Mouse (Mus musculus) gastrocnemius, adult 18-20 months (tissue): Measurements from ENCODE around the gene Csf2rb. TPM values are rescaled to one million over a fixed set of nuclear protein-coding genes. Genes with fewer than 3 reads are reported as not detected.
"Not testable (repeated sequence)": the region's sequence is repeated elsewhere in the genome, so short reads cannot be mapped to it uniquely, and the experiment has no call there.

Experiments
- DNase-seq: peaks from one replicate; pipeline ENCODE4 v3.0.0; 2021; ENCODE audit warnings: low spot score
- long read RNA-seq, 2 experiments: library from polyadenylated mRNA; stranded (forward); transcript quantifications; one replicate each; pipeline ENCODE4 v2.0.0; 2021
- total RNA-seq, 2 experiments: library from RNA; stranded (reverse); gene quantifications; 2 replicates each; pipeline ENCODE4 v1.2.3; 2021

Gene Csf2rb
- 1 to 10 TPM; 1.6 to 1.7 TPM for total RNA-seq
- long read RNA-seq, experiment 1 = 0 reads
- long read RNA-seq, experiment 2 = 0 reads

- no peak for DNase-seq
Measured at GRCm38 (mm10) chr15:78325671-78326339, at the start of gene Csf2rb. Csf2rb (plus strand) TSS chr15:78325752.

- no peak for DNase-seq
Measured at GRCm38 (mm10) chr15:78278308-78278707, 47.2 kb upstream of the Csf2rb start.

GRCm38 (mm10) chr15:78287941-78288340 is 37.6 kb upstream of the Csf2rb start:
- DNase-seq = no peak

- DNase-seq = not testable (repeated sequence)
Measured at GRCm38 (mm10) chr15:78289775-78290174, 35.8 kb upstream of the Csf2rb start.

GRCm38 (mm10) chr15:78293228-78293627 is 32.3 kb upstream of the Csf2rb start:
- DNase-seq = not testable (repeated sequence)

GRCm38 (mm10) chr15:78293716-78294115 is 31.8 kb upstream of the Csf2rb start:
- DNase-seq = no peak

- DNase-seq = no peak
Measured at GRCm38 (mm10) chr15:78298558-78298957, 27.0 kb upstream of the Csf2rb start.

- no peak for DNase-seq
Measured at GRCm38 (mm10) chr15:78299641-78300040, 25.9 kb upstream of the Csf2rb start.

- no peak for DNase-seq
Measured at GRCm38 (mm10) chr15:78300773-78301172, 24.8 kb upstream of the Csf2rb start.

GRCm38 (mm10) chr15:78302718-78303117 is 22.8 kb upstream of the Csf2rb start:
- no peak for DNase-seq

GRCm38 (mm10) chr15:78303665-78304233 is 21.8 kb upstream of the Csf2rb start:
- no peak for DNase-seq

GRCm38 (mm10) chr15:78305341-78305933 is 20.1 kb upstream of the Csf2rb start, which contains the start of gene Csf2rb2:
Csf2rb2 (minus strand) TSS chr15:78305721.
- DNase-seq = no peak

- DNase-seq = no peak
Measured at GRCm38 (mm10) chr15:78309865-78310264, 15.7 kb upstream of the Csf2rb start.

GRCm38 (mm10) chr15:78310971-78311370 is 14.6 kb upstream of the Csf2rb start:
- DNase-seq = no peak

- not testable (repeated sequence) for DNase-seq
Measured at GRCm38 (mm10) chr15:78312421-78313233, 12.9 kb upstream of the Csf2rb start.

GRCm38 (mm10) chr15:78313659-78314058 is 11.9 kb upstream of the Csf2rb start:
- not testable (repeated sequence) for DNase-seq

- DNase-seq = not testable (repeated sequence)
Measured at GRCm38 (mm10) chr15:78318338-78319171, 7.0 kb upstream of the Csf2rb start.

- peak; percentile 76 for DNase-seq
Measured at GRCm38 (mm10) chr15:78320825-78321496, 4.6 kb upstream of the Csf2rb start.

GRCm38 (mm10) chr15:78323366-78323765 is 2.2 kb upstream of the Csf2rb start:
- DNase-seq = no peak

- no peak for DNase-seq
Measured at GRCm38 (mm10) chr15:78324294-78324693, 1.3 kb upstream of the Csf2rb start.
